Mouse (Mus musculus): ENCODE measurements around the gene P2rx1.

DNA sequence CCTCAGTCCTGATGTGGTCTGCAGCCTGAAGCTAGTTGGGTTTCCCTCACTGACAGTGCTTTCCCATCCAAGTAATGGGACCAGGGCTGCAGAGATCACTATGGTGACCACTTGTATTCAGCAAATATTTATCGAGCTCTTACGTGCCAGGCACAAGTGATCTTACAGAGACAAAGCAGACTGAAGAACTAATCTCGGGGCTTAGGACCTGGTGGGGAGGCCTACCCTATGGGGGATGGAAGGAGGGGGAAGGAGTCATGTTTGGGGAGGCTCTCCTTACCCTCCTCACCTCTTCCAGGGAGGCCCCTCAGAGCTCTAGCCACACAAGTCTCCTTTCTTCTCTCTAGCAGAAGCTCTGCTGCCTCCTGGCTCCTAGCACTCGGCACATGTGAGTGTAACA lies 24.9 kb downstream of the P2rx1 start:
- TF ChIP-seq GATA1 (IDR thresholded peaks at IDR 0.05; ENCODE audit: borderline replicate concordance, low read length) (no peak), FLI1 (IDR thresholded peaks at IDR 0.05; ENCODE audit: low read length) (no peak)

Measured in megakaryocyte, embryonic 14.5 days (primary cell).